Mouse (Mus musculus) retina, embryonic 14.5 days (tissue): ENCODE measurements around the gene Sec22c.
A peak's percentile ranks its signal among the peaks of the same experiment; 100 is the strongest.

Experiments
- DNase-seq: peaks from one replicate; pipeline ENCODE4 v3.0.0-alpha.2; 2015; ENCODE audit warnings: low spot score

The Sec22c gene

DNA sequence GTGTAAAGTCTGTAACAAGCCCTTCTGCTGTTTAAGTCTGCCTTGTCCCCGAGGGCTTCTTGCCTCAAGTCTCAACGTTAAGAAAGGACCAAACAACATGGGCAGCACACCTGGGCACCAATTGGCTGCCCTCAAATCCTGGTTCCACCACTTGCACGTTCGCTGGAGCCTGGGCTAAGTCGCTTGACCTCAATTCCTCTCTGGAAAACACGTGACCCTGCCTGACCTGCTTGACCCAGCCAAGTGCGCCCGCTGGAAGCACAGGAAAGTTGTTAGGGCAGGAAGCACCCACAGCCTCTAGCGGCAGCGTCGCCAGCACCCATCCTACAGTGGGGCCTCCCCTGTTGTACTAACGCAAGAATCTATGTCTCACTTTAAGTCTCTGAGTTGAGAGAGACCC lies 10.6 kb downstream of the Sec22c start:
- DNase-seq = no peak

DNA sequence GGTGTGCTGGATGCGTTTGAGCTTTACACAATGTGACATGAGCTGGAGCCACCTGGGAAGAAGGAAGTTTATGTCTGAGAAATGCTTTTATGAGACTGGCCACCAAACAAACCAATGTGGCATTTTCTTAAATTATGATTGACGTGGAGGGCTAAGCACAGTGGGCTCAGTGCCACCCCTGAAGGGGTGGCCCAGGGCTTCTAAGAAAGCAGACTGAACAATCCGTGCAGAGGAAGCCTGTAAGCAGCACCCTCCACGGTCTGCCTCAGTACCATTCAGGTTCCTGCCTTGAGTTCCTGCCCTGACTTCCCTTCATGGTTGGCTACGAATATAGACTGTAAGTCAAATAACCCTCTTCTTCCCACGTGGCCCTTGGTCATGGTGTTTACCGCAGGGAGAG lies 14.6 kb downstream of the Sec22c start:
- no peak for DNase-seq

DNA sequence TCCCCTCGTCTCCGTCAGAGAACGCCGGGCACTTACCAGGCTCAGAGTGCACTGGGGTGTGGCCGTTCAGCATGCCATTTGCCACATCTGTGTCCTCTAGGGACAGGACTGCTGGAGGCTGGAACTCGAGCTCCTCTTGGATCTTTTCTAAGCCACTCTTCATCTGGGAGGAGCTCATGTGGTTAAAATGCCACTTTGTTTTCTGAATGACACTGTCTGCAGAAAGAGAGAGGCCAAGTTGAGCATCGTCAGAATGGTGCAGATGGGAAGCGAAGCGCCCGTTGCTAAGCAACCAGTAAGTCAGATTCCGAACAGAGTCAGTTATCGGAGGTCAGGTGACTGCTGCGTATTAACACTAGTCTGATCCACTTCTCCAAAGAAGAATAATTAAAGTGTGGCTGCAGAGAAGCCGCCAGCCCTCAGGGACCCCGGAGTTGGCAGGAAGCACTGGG lies 15.1 kb downstream of the Sec22c start:
- peak; percentile 81 for DNase-seq

GRCm38 (mm10) chr9:121684702-121685101 lies 20.6 kb downstream of the Sec22c start:
- DNase-seq = no peak

DNA sequence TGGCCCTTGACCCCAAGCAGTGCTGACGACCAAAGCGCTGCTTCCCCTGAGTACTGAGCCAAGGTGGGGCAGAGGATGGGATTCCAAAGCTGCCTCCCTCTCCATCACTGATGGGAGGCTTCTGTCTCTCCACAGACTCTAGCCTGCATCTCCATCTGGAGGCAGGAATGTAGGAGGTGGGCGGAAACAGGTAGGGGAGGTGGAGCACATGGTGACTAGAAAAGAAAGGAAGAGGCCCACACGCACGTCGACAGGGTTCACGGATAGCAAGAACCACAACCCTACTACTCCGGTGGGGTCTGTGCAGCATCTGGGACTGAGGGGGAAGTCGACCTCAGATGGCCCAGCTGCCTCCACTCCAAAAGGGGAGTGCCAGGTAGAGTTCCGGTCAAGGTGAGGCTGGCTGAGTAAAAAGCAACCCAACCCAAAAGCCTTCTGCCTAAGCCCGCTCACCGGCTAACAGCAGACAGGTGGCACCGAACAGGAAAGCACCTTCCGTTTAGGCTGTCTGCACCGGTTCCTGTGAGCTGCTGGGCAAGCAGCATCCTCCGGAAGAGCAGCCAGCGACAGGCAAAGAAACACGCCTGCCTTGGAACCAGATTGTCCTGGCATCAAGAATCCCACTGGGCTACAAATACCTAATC lies 23.1 kb downstream of the Sec22c start:
- DNase-seq = no peak

DNA sequence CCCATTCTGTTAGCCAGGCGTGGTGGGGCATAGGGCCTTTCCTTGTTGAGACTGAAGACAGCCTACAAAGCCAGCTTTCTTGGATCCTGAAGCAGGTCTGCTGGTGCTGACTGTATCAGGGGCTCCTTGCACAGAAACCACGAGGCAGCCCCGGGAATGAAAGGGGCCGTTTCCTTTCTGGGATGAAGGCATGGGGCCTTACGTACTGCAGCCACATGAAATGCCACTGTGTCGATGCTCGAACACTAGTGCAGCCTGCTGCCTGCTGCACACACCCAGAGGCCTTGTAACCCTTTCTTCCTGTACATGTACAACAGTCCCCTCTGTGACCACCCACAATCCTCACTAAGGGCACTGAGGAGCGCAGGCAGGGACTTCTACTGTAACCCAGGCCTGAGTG lies 24.1 kb downstream of the Sec22c start:
- DNase-seq = no peak

- DNase-seq = peak; percentile 86
Measured at GRCm38 (mm10) chr9:121679549-121679948, 25.7 kb downstream of the Sec22c start.

- DNase-seq = no peak
Measured at GRCm38 (mm10) chr9:121677476-121677875, 27.8 kb downstream of the Sec22c start.

DNA sequence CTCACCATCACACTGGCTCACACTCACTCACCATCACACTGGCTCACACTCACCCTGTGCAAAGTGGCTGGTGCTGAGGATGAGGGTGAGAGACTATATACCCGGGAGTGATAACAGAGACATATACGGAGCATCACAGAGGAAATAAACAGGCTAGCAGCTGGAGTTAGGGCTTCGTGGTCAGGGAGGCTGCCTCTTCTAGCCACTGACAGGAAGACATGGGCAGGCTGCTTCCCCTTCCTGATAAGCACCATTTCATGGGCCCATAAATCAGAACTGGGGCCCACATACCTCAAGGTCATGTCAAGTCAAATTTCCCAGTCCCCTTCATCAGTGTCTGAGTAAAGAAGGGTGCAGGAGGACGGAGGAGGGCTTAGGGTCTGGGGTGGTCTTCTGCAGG lies 28.2 kb downstream of the Sec22c start:
- DNase-seq = no peak

- no peak for DNase-seq
Measured at GRCm38 (mm10) chr9:121675556-121675955, 29.7 kb downstream of the Sec22c start.

DNA sequence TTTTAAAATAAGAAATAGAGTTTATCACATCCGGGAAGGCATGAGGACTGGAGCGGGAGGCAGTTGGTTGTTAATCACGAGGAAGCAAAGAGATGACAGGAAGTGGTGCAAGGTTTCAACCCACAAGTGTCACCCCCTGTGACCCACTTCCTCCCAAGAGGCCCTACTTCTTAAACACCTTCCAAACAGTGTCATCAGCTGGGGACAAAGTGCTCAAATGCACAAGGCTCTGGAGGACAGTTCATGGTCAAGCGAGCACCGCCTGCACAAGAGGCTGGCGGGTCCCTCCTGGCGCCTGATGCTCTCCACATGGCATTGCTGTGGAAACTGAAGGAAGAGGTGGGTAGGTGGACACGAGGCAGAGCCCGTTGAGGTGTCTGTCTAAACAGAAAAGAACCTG lies 30.3 kb downstream of the Sec22c start:
- no peak for DNase-seq

DNA sequence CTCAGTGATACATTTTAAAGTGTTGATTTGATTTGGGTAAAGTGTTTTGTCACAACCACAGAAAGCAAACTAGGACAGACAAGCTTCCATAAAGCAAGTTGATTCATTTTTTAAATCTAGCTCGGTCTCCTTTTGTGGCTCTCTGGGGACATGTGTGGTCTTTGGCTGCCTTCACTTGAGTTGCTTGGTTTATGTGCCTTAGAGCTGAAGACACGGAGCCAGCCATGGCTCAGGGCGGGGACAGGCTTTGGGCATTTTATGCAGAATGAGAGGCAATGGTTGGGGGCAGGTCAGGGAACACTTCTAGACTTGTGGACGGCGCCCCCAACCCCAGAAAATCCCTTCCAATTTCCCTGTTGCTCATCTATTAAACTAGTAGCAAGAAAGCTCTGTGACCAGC lies 31.6 kb downstream of the Sec22c start:
- DNase-seq = no peak

GRCm38 (mm10) chr9:121672311-121672710 lies 33.0 kb downstream of the Sec22c start:
- DNase-seq = no peak

DNA sequence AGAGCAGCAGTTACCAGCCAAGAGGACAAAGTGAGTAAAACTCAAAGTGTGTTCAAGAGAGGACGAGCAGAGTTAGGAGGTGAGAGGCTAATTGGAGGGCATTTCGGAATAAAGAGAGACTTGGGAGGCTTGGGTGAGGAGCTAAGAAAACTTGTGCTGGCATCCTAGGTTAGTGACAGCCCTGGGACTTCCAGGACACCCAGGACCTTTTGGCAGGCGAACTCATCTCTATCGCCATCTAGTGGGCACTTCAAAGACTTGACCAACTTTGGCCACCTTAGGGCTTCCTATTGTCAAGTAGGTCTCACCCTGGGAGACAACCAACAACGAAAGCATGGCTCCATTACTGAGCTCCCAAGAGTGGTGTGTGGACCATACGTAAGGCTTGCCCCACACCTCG lies 34.0 kb downstream of the Sec22c start:
- peak; percentile 91 for DNase-seq

GRCm38 (mm10) chr9:121669348-121669791 lies 35.9 kb downstream of the Sec22c start:
- DNase-seq = peak; percentile 83

DNA sequence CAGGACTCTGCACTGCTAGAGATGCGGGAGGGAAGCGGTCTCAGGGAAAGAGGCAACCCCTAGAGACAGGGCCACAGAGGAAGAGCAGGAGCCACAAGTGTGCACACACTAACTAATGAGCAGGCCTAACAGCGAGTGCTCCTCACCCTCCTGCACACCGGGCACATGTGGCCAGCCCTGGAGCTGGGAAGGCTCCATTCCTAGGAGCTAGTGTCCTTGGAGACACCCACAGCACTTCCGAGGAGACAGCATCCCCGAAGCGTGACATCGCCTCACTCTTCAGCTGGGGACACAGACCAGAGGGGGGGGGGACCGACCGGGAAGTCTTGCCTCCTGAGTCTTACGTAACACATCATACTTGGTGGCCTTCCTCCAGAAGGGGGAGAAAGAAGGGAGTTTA lies 37.5 kb downstream of the Sec22c start:
- no peak for DNase-seq

DNA sequence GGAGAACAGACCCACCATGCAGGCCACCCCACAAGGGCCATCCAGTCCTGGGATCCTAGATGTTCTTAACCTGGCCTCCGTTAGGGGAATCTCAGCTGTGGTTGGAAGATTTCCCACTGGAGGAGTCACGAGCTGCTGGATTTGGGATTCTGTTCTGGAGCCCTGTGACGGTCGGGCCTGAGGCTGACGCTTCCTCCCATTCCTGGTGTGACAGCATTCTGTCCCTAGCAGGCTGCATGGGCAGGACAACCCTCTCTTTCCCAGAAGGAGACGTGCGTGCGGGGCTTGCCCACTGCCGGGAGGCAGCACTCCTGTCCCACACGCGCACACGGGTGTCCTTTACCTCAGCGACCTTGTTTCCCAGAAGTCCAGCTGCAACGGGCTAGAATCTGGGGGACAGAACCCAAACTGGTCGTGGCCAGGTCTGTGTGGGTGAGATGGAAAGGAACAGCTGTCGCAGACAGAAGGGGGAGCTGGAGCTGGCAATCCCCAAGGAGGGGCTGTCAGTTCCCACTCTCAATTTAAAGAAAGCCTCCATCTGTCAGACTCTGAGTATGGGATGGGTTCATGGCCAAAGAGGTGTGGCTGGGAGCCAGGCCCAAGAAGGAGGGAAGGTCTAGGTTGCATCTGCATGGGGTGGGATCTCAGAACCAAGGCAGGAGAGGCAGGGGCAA lies 38.2 kb downstream of the Sec22c start:
- DNase-seq = no peak

DNA sequence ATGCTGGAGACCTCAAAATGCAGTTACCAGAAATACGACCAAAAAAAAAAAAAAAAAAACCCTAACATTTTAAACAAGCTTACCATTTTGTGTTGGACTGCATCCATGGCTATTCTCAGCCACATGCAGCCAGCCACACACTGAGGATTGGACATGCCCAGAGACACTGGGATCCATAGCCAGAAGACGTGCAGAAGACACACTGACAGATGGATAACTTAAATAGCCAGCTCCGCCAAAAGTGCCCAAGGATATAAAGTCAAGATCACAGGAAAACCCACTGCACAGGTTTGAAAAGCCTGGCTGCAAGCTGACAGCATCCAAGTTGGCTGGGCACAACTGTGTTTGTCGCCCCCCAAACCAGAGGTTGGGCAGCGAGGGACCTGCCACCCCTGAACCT lies 41.2 kb downstream of the Sec22c start:
- no peak for DNase-seq

GRCm38 (mm10) chr9:121663467-121663866 lies 41.8 kb downstream of the Sec22c start:
- no peak for DNase-seq

GRCm38 (mm10) chr9:121659791-121660190 lies 45.5 kb downstream of the Sec22c start:
- DNase-seq = no peak

GRCm38 (mm10) chr9:121658248-121658647 lies 47.0 kb downstream of the Sec22c start:
- no peak for DNase-seq

DNA sequence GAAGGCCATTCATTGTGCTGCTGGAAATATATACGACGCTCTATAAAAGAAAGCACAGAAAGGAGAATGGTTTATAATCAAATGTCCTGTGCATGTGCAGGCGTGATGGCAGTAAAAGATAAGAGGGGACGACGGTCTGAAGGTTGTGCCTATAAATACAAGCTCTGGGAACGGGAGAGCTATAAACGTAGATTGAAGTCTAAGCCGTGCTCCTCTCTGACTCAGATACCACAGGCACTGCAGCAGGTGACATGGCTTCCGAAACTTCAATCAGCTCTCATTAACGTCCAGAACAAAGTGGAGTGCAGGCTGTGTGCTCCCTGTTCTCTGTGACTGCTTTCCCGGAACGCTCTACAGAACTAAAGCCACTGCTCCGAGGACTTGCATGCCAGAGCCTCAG lies 48.1 kb downstream of the Sec22c start:
- DNase-seq = no peak

GRCm38 (mm10) chr9:121656322-121656721 lies 49.0 kb downstream of the Sec22c start:
- no peak for DNase-seq

GRCm38 (mm10) chr9:121653668-121654067 lies 51.6 kb downstream of the Sec22c start:
- DNase-seq = no peak
